Mouse (Mus musculus) kidney, postnatal 25 days (tissue): ENCODE measurements around the gene 1700020A23Rik.

Experiments used
- DNase-seq, 2 experiments: peaks; one replicate each; pipeline ENCODE4 v3.0.0; 2021; ENCODE audit warnings: mixed read lengths in 2 of 2

Gene 1700020A23Rik

DNA sequence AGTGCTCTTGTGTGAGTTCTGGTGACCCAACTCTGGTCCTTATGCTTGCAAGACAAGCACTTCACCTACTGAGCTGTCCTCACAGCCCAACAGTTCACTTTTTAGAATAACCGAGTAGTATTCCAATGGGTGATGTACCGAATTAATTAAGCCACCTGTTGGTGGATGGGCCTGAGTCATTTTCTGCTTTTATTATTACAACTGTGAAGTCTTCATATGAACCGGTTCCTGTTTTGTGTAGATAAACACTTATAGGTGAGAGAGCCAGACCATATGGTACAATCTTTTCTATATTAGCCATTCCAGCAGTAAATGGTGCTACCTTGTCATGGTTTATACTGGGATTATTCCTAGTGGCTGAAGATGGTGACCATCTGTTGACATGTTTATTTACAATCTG is 7.7 kb downstream of the 1700020A23Rik start:
- no peak for DNase-seq

DNA sequence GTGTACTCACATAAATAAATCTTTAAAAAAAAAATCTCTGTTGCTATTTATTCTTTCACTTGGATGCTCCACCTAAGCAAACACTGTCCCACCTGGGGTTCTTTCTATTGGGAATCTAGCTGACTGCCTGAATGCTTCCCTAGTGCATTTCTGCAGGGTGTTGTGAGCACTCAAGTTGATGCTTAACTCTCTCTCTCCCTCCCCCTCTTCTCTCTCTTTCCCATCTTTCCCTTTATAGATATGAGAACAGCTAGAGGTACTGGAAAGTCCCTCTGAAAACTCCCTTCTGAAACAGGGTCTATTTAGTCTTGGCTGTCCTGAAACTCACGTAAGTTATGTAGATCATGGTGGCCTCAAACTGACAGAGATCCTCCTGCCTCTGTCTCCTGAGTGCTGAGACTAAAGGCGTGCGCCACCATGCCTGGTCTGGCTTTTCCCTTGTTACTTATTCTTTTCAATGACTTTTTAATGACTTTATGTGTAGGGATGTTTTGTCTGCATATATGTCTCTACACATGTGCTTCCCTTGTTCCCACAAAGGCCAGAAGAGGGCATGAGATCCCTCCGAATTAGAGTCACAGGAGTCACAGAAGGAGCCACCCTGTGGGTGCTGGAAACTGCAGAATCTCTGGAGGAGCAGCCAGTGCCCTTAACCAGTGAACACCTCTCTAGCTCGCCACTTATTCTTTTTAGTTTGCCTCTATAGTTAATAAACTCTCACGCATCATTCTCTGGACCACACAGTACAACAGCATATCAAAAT is 9.2 kb downstream of the 1700020A23Rik start:
- DNase-seq: peak in 1 of 2 experiments; percentile 31

DNA sequence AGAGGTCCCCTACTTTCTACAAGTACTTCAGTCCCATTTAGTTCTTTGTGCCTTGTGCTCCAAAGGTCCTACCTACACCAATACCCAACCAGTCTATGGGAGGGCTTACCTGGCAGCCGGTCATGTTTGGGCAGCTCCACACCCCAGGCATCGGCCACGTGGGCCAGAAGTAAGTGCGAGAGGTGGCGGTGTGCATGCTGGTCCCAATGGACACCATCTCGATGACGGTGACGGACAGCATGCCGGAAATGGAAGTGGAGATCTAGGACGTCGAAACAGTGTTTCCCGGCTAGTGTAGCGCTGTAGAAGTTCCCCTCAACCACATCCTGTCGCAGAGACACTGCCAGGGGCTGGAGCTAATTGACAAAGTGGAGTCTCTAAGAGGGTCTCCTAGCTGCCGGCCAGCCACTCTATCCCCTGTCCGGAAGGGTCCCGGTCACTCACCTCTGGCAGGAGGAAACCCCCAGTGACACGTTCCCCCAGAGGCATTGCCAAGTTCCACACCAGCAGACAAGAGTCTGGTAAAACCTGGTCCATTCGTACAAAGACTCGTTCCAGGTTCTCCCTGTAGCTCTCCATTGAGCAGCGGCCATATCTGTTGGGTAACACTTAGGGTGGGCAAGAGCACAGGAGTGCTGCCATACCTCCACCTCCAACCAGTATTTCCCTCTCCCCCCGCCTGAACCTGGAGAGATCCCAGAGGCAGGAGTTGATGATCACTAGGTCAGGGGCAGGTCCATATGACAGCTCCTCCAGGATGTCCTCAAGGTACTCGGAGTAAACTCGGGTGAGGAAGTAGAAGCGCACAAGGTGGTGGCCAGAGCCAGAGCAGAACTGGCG is 16.9 kb downstream of the 1700020A23Rik start:
- DNase-seq: peak in 1 of 2 experiments; percentile 48

DNA sequence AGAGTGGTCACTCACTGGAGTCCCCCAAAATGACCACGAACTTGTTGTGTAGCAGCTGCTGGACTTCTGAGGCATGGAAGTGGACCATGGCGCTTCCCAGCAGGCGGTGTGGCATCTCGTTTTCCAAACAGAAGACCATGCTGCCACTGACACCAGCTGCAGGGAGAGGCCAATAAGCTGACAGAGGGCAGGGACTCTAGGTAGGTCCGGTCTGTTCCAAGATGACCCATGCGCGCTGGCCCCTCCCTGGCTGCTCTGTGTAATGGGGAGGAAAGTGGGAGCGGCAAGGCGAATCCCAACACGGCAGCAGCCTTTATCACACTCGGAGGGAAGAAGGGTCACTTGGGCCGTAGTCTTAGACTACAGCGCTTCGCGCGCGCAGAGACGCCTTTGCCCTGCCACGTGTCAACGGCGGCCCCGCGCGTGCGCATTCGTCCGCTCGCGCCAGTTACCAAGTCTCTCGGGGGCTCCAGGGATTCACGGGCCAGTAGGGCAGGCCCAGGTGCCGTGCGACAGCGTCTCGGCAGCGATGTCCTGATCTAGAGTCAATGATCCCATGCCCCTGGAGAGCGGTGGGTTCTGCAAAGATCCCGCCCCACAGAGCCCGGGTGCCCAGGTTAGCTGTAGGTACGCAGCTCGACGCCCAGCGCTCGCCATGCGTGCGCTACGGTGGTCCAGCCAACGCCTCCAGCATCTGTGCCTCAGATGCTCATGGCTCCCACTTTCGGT is 18.5 kb downstream of the 1700020A23Rik start:
- peak; percentile 77 to 88 for DNase-seq

DNA sequence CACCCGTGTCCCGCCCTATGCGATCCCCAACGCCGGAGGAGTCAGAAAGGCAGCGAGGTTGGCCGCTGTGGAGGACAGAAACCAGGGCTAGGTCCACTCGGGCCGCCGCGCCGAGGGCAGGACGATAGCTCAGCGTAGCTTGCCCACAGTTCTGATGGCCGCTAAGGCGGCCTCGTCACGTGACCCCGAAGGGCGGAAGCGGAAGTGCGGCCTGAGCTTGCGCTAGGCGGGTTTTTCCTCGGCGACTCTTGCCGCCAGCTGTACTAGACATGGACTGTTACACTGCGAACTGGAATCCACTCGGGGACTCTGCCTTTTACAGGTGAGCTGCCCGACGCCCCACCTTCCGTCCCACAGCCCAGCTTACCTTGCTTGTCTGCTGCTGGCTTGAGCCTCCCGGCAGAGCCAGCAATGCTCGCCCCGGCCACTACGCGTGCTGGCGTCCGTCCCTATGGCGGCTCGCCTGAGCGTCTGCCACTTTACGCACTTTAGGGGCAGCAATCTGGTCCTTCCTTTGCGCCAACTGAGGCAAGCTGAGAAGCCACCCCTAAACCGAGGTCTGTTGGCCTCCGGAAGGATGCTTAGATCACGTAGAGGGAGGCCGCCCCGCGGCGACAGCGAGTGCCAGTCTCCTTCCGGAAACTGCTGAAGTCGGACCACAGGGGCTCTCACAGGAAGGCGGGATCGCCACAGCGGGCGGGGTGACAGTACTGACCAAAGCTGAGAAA is 19.2 kb downstream of the 1700020A23Rik start, which contains the start of the genes Vps16 and Pced1a:
Gene Vps16 (plus strand): TSS at position 214 of the 728 bp plus-strand sequence.
Gene Pced1a (minus strand): TSS at position 576 of the 728 bp plus-strand sequence.
- peak; percentile 93 to 96 for DNase-seq

DNA sequence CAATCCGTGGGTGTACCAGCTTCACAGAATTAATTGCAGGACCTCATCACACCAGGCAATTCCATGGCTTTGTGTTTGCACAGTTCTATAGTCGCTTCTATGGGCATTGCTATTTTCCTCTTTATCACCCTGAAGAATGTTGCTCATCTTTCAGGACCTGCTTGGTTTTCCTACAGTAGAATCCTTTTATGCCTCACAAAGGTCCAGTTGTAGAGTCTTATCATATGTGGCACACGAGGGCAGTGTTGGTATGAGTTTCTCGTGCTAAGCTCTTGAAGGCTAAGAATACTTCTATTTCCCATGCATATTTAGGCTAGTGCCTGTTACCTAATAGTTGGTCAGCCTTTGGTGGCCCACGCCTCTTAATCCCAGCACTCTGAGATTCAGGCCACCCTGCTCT is 20.1 kb downstream of the 1700020A23Rik start:
- DNase-seq: no peak

DNA sequence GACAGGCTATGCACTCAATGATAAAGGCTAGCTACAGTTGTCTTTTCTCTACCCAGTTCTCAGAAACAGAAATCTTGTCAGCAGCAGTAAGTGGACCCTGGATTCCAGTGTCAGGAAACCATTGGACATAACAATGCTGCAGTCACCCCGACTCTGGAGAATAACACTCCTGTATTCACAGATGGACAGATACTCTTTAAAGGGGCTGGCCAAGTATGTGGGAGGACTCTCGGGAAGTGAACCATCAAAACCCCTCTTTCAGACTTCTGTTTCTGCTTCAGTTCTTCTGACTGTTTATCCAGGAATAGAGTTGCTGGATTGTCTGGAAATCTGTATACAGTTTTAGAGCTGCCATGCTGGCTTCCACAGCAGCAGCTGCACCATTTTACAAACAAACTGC is 24.8 kb downstream of the 1700020A23Rik start:
- DNase-seq: no peak

DNA sequence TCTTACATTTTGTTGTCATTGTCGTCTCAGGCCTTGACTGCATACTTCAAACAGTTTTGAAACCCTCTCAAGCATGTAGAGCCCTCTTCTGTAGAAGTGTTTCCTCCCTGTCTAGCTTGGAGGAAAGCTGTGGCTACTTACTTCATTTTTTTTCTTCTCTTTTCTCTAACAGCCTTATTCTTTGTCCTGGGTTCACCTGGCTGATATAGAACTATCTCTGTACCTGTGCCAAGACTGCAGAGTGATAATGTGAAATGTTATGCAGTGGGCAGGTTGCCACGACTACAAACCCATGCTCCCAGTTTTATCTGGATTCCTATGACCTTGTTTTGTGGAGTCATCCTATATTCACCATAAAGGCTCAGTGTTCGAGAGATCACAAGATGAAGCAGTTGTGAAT is 25.4 kb downstream of the 1700020A23Rik start:
- no peak for DNase-seq

DNA sequence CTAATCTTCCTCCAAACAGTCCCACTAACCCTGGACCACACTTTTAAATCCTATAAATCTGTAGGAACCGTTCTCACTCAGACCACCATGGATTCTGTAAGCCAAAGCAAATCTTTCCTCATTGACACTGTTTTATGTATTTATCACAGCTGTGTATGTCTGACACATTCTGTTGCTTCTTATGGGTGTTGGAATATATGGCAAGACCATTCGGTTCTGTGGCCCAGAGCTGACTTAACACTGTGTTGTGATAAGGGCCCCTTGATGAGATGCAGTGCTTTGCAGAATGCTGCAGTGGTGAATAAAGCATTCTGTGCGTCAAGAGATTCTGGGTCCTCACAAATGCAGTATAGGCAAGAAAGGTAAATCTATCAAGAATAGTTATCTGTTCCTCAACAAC is 27.1 kb downstream of the 1700020A23Rik start:
- DNase-seq: no peak

DNA sequence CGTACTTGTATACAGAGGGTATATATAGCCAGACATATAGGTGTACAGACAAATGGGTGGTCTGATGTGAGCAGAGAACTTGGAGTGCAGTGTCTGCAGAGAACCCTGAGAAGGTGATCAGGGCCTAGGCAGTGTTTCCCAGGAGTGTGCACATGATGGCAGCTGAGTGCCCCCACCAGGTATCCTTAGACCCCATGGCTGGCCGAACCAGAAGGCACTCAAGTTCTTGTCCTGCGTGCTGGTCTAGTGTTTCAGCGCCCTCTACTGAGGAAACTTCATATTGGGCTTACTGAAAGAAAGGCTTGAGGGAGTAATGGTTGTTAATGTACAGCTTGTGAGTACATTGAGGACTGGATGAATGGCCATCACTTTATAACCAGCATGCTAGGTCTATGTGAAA is 28.1 kb downstream of the 1700020A23Rik start:
- DNase-seq: peak in 1 of 2 experiments; percentile 72

DNA sequence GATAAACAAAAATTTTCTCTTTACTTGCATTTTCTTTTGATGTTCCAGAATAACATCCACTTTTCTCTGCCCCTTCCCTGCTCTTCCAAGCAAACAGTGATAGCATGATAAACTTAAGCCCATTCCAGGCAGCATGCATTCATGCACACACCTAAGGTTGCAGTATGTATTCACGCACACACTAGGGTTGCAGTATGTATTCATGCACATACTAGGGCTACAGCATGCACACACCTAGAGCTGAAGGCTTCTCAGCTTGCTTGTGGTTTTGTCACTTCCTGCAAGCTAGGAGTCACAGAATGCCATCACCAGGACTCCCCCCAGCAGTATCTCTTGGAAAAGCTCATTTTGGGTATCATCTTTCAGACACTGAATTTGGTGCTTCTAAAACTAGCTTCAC is 31.7 kb downstream of the 1700020A23Rik start:
- no peak for DNase-seq

DNA sequence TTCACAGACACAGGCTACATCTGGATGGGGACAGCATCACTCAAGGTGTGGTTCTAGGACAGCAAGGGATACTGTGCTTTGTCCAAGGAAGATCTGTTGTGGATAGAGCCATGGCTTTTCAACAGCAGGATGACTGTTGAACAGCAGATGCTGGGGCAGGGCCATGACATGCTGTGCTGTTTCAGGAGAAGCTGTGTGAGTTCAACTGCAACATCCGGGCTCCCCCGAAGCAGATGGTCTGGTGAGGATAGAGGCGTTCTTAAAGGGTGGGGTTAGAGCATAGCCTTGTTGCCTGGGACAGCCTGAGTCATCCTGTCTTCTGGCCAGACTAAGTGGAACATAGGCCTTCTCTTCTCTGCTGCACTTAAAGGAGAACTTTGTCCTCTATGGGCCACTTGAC is 33.8 kb downstream of the 1700020A23Rik start:
- DNase-seq: no peak

DNA sequence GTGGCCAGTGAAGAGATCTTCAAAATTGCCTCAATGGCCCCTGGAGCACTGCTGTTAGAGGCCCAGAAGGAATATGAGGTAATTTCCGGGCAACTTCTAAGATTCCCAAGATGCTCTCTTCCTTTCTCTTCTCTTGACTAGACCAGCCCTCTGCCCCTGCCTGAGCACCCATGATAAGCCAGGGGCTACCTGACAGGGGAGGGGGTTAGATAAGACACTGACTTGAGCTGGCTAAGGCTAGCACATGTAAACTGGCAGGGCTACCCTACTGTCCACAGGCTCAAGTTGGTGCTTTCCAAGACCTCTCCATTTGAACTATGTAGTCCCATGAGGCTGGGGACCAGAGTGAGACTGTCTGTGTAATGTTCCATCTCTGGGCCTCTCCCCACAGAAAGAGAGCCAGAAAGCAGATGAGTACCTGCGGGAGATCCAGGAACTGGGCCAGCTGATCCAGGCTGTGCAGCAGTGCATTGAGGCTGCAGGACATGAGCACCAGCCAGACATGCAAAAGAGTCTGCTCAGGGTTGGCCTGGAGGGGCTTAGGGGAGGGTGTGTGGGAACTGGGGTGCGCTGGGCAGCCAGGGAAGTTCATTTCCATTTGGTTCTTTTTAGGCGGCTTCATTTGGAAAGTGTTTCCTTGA is 34.9 kb downstream of the 1700020A23Rik start:
- DNase-seq: no peak

DNA sequence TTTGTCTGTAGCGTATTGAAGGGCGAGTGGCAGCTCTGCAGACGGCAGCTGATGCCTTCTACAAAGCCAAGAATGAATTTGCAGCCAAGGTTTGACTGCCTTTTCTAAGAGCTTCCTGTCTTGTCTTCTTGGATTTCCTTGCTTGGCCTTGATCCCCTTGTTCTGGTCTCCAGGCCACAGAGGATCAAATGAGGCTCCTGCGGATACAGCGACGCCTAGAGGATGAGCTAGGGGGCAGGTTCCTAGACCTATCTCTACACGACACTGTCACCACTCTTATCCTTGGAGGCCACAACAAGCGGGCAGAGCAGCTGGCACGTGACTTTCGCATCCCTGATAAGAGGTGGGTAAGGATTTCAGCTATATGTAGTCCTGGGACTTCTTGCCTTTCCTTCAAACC is 37.1 kb downstream of the 1700020A23Rik start:
- DNase-seq: no peak

DNA sequence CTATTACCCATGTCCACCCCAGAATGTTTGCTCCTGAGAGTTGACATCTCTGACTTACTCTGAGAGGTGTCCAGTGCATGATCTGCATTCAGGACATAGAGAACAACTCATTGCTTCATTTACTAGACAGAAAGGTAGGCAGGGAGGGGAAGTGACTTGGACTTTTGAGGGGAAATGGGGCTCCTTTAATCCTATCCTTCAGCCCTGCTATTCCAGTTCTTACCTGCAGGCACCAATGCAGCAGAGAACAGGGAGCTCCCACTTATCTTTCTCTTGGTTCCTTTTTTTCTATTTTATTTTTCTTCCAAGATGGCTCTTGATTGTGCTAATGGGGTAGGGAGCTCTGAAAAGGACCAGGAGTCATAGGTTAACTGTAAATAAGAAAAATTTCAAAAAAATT is 43.4 kb downstream of the 1700020A23Rik start:
- no peak for DNase-seq

DNA sequence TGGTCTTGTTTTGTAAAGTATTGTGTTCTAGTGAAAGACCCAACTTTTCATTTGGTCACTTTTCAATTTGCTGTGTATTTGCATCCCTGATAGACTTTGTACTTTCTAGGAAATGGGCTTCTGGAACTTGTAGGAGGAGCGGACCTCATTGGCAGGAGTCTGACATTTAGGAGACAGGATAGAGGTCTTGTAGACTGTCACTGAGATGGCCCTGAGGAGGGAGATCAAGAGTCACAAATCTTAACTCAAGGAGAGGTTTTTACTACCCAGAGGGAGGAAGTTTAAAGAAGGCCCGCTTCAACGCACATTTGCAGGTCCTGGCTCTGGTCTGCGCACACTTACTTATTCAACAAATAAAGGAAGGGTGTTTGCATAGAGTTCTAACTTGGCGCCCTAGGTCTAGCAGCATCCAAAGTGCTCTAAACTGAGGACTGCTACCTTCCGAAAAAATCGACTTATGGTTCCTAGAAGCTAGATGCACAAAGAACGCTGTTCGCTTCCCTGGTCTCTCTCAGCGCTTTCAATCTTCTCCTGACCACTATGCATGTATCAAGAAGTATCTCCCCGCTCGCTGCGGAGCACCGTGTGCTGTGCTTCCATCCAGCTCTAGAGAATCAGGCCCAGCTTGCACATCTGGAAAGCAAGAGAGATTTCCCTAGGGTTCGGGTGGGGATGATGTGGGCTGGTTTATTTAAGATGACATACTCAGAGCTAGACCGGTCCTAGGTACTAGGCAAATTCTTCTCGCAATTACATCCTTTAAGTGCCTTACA is 44.1 kb downstream of the 1700020A23Rik start:
- peak in 1 of 2 experiments; percentile 27 for DNase-seq

DNA sequence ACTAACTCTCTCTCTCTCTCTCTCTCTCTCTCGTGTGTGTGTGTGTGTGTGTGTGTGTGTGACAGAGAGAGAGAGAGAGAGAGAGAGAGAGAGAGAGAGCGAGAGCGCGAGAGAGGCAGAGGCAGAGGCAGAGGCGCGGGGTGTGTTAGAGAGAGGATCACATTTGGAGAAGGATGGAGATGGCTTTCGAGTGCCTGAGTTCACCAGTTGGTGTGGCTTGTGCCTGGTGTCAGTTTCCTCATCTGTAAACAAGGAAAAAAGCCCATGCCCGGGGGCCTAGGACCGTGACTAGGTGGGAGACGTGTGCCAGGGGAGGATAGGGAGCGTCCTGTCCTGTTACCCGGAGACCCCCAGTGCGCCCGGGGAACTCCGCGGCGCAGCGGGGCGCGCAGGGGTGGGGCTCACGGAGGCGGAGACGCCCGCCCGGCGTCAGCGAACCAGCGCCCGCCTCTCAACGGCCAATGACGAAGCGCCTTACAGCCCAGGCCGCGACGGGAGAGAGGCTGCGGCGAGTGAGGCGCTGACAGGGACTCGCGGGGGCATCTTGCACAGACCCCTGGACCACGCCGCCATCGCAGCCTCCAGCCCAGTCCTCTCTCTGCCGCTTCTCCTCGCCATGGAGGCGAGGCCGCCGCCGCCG is 44.9 kb downstream of the 1700020A23Rik start, which contains the start of gene Ptpra:
Gene Ptpra (plus strand): TSS at position 485 of the 640 bp plus-strand sequence.
- DNase-seq: peak; percentile 90 to 95

DNA sequence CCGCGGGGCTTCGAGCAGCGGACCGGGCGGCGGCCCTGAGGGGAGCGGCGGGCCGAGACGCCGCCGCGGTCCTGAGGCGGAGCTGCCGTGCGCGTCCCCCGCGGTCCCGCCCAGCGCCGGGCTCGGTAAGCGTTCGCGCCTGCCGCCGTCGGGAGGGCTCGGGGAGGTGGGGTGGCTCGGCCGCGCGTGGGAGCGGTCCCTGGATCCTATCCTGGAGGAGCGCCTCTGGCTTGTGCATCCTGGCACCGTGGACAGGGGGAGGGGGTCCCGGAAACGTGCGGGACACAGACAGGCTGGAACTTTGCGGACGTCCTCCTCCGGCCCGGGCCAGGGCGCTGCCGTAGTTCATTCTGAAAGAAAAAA is 45.4 kb downstream of the 1700020A23Rik start:
- peak; percentile 64 to 86 for DNase-seq

DNA sequence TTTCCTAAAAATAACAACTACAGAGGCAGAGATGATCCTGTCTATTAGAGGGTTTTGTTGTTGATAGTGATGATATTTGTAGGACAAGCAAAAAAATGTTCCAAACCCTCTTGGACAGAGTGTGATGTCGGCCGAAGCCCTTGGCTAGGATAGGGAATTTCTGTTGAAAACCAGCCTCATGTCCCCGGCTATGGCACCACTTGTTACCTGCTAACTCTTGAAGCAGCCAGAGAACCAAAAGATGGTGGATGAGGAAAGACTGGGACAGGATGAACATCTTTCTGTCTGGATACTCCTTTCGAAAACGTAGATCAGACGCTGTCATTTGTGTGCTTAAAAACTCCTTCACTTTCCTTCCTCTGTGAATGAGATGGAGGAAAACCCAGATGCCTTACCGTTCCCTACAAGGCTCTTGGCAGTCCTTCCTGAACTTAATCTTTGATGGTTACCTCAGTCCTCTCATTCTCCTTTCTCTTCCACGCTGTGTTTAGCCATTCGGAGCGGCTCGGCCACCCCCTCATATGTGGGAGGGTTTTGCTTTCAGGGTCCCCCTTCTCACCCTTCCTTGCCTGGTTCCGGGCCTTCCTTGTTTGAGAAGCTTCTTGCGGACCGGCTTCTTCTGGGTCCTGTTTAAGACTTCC is 46.1 kb downstream of the 1700020A23Rik start:
- DNase-seq: no peak

DNA sequence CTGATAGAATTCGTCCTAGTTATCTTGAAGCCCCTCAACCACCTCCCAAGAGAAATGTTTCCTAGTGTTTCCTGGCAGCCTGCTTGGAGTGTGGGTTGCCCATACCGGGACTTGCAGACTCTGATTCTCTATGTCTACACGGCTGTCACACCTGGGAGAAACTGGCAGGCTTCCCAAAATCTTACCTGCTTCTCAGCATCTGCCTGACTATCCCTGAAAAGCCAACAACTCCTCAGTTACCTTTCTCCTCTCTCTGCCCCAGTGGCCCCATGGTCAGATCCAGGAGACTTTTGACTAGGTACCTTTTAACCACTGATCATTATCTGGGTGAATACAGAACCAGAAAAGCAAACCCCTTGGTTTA is 46.6 kb downstream of the 1700020A23Rik start:
- no peak for DNase-seq
